Mouse (Mus musculus): ENCODE data around the gene Tubd1. TPM values are rescaled to one million over a fixed set of nuclear protein-coding genes. Genes with fewer than 3 reads are reported as not detected.

Tubd1 gene
- polyA plus RNA-seq, 1 experiment from 2014 or later = 7.7 TPM

- no peaks in the 10 kb centered on the region for H3K4me1 ChIP-seq (ENCODE audit: control insufficient read depth, insufficient read depth, low read depth, low read length)
- H3K27ac ChIP-seq (ENCODE audit: low read depth, low read length) = no peak overlapping the region
- no peaks in the 10 kb centered on the region for H3K36me3 ChIP-seq (ENCODE audit: control insufficient read depth, insufficient read depth, low read length)
- H3K4me3 ChIP-seq (ENCODE audit: low read length) = no peak overlapping the region
- no peak overlapping the region for H3K9ac ChIP-seq (ENCODE audit: low read depth, low read length)
- no peaks in the 10 kb centered on the region for H3K9me3 ChIP-seq (ENCODE audit: control insufficient read depth, low read length)
- no peak for ATAC-seq
- no peak overlapping the region for H3K4me2 ChIP-seq (ENCODE audit: low read length)
- no peaks in the 10 kb centered on the region for H3K27me3 ChIP-seq (replicated peaks; ENCODE audit: control insufficient read depth, insufficient read depth, low read length)
- WGBS = 76% methylated on average over 2 of the region's 2 CpGs
Measured at GRCm38 (mm10) chr11:86614056-86614530, 69.3 kb downstream of the Tubd1 start.

DNA sequence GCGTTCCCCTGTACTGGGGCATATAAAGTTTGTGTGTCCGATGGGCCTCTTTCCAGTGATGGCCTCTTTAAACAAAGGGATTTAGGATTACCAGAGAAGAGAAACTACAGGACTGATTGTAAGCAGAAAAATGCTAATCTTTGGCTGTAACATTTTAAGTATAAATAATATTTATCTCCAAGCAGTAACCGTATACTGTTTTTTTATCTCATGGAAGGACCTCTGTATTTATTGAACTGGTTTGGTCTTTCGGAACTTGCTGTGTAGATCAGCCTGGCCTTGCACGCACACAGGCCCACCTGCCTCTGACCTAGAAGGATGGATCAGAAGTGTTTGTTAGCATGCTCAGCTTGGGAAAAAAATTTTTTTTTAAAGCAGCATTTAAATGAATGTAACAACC lies 69.8 kb downstream of the Tubd1 start:
- no peaks in the 10 kb centered on the region for H3K9me3 ChIP-seq (ENCODE audit: control insufficient read depth, low read length)
- no peaks in the 10 kb centered on the region for H3K36me3 ChIP-seq (ENCODE audit: control insufficient read depth, insufficient read depth, low read length)
- no peak overlapping the region for H3K9ac ChIP-seq (ENCODE audit: low read depth, low read length)
- H3K4me3 ChIP-seq (ENCODE audit: low read length) = no peak overlapping the region
- H3K27ac ChIP-seq (ENCODE audit: low read depth, low read length) = no peak overlapping the region
- WGBS = 87% methylated on average over 5 of the region's 5 CpGs
- no peak for ATAC-seq
- no peaks in the 10 kb centered on the region for H3K4me1 ChIP-seq (ENCODE audit: control insufficient read depth, insufficient read depth, low read depth, low read length)
- H3K4me2 ChIP-seq (ENCODE audit: low read length) = no peak overlapping the region
- H3K27me3 ChIP-seq (replicated peaks; ENCODE audit: control insufficient read depth, insufficient read depth, low read length) = no peaks in the 10 kb centered on the region

MicroRNAs within 50 kb of the gene (microRNA counts, 519-probe panel; counts per million panel counts)
- microRNA mmu-miR-21 = 2,971 counts per million, percentile 79 among the panel's probes with 10 or more counts

Small RNA genes within 50 kb of the gene (microRNA-seq; reads per million reads assigned to microRNA genes)
- 3,563 reads per million, percentile 88 among the genes with 10 or more reads in this experiment for gene Mir21a

Other genes with a start within 250 kb of the Tubd1 start
- gene Med13, start 187.4 kb upstream of the Tubd1 start, polyA plus RNA-seq (2015; fragmentation: Nextera tagmentation; extraction: Ambion mirVana) = 6.7 and 7.4 TPM in 2 replicates
- gene Rnft1, start 60.3 kb upstream of the Tubd1 start, polyA plus RNA-seq (2015; fragmentation: Nextera tagmentation; extraction: Ambion mirVana) = 18.7 and 21.5 TPM in 2 replicates
- 53.0 and 53.1 TPM in 2 replicates for gene Rps6kb1, start 186 bp upstream of the Tubd1 start, polyA plus RNA-seq (2015; fragmentation: Nextera tagmentation; extraction: Ambion mirVana)
- gene Vmp1, start 138.8 kb downstream of the Tubd1 start, polyA plus RNA-seq (2015; fragmentation: Nextera tagmentation; extraction: Ambion mirVana) = 122 and 123 TPM in 2 replicates
- gene Ptrh2, start 139.0 kb downstream of the Tubd1 start, polyA plus RNA-seq (2015; fragmentation: Nextera tagmentation; extraction: Ambion mirVana) = 27.5 and 28.6 TPM in 2 replicates
- gene Cltc, start 212.6 kb downstream of the Tubd1 start, polyA plus RNA-seq (2015; fragmentation: Nextera tagmentation; extraction: Ambion mirVana) = 146 and 188 TPM in 2 replicates